Mouse (Mus musculus) erythroblast, embryonic 14.5 days (primary cell): Measurements from ENCODE around the gene Eif5b.

Source experiments
- GATA1 ChIP-seq: IDR thresholded peaks from 2 replicates; pipeline ENCODE4 v1.6.1; 2012; ENCODE audit warnings: low read length, inconsistent platforms, mixed read lengths
- TAL1 ChIP-seq: IDR thresholded peaks from 3 replicates; pipeline ENCODE4 v1.6.1; 2012; ENCODE audit warnings: low read length, inconsistent platforms, mixed read lengths

- TF ChIP-seq TAL1 (no peak), GATA1 (no peak)
These were observed 37.7 kb downstream of the Eif5b start for GRCm38 (mm10) chr1:38035521-38035920.
